Mouse (Mus musculus) brain, embryonic 14.5 days (tissue): ENCODE results near the gene Csdc2.
"Not testable (repeated sequence)": the region's sequence is repeated elsewhere in the genome, so short reads cannot be mapped to it uniquely, and the experiment has no call there.

ENCODE experiments used
- CTCF ChIP-seq: fragments of 200-500 bp; IDR thresholded peaks from 2 replicates; pipeline ENCODE4 v1.5.1; 2012; ENCODE audit warnings: inconsistent platforms, mild to moderate bottlenecking, moderate library complexity, borderline replicate concordance; ENCODE audit not compliant: insufficient read depth, insufficient read length; ENCODE audit errors: extremely low read depth
- POLR2A ChIP-seq: fragments of 200-500 bp; IDR thresholded peaks from 2 replicates; pipeline ENCODE4 v1.6.1; 2012; ENCODE audit warnings: mild to moderate bottlenecking, inconsistent platforms, borderline replicate concordance; ENCODE audit not compliant: poor library complexity, insufficient read depth, insufficient read length, severe bottlenecking; ENCODE audit errors: extremely low read depth

DNA sequence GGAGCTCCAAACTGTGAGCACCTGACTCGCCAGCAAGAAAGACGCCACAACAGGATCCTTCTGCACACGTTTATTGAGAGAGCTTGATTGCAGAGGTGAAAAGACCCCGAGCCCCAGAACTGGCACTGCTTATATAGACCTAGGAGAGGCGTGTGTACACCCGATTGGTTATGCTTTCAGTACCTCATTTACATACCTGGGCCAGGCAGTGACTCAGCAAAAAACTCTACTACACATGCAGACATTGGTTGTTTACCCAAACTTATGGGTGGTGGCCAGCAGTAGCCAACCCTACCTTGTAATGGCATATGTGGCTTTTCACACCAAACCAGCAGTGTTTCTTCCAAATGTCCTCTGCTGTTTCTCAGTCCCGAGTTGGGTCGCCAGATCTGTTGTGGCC lies 38.6 kb downstream of the Csdc2 start:
- not testable (repeated sequence) for TF ChIP-seq POLR2A, CTCF
